Mouse (Mus musculus) stomach, adult 2 months (tissue): ENCODE data around the gene Sln. TPM values are rescaled to one million over a fixed set of nuclear protein-coding genes. Genes with fewer than 3 reads are reported as not detected.

Experiments
- polyA plus RNA-seq: library from polyadenylated mRNA; depleted of rRNA; stranded (reverse); fragments of >200 nt; gene quantifications from 2 replicates; pipeline ENCODE4 v1.2.3, GENCODE M21; 2012; rRNA removed

Gene Sln
- polyA plus RNA-seq, result 15.5 and 16.3 TPM in 2 replicates

DNA sequence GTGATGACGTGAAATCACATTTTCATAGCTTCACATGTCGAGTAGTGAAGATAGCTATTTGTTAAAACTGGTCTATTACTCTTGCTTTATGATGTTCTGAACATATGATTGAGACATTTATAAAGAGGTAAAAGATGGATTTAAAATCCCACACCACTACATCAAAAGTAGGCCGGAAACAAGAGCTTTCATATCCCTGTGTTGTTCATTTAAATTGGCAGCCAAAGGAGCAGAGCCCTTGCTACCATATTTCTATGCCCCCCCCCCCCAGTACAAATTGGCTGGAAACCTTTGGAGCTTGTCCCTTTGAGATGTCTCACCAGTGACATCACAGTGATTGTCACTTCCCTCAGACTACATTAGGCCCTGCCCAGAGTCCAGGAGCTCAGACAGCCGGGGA lies at the start of gene Sln:
Gene Sln (plus strand): TSS at position 301 of the 400 bp plus-strand sequence.

Other genes with a start within 250 kb of the Sln start
- 11.3 and 13.3 TPM in 2 replicates for gene Acat1, start 239.8 kb upstream of the Sln start, polyA plus RNA-seq
- gene Cul5, start 180.2 kb upstream of the Sln start, polyA plus RNA-seq, result 1.3 and 1.6 TPM in 2 replicates
- gene Rab39, start 143.9 kb upstream of the Sln start, polyA plus RNA-seq, result 0.03 TPM in 1 of 2 replicates, not detected in the other
- 1.5 and 2.0 TPM in 2 replicates for gene Slc35f2, start 78.6 kb upstream of the Sln start, polyA plus RNA-seq
- 0.44 and 2.1 TPM in 2 replicates for gene Elmod1, start 125.1 kb downstream of the Sln start, polyA plus RNA-seq
- 0.04 and 0.08 TPM in 2 replicates for gene Tnfaip8l3, start 218.2 kb downstream of the Sln start, polyA plus RNA-seq